Comparison of ENCODE assay signal across 22 mouse cellular contexts in genomic region chr6:38157925-38158324, GRCm38 (mm10). TPM values are rescaled to one million over a fixed set of nuclear protein-coding genes. Genes with fewer than 3 reads are reported as not detected.
DNase-seq lines count a peak whose midpoint lies in the region; ATAC-seq and TF ChIP-seq lines count a peak whose summit lies in the region.
"Had no signal": no experiment of that assay in that cellular context is flagged by ENCODE, and none has a peak within 500 bp of the region (broad histone marks: within the 10 kb centered on the region; RNA-seq: fewer than 3 reads in every experiment).

No protein-coding gene starts in this region.

- H3K27me3 ChIP-seq in kidney, postnatal 0 days (ENCODE audit: insufficient read depth, low read length), result no peaks in the 10 kb centered on the region
- no peaks in the 10 kb centered on the region for H3K27me3 ChIP-seq in embryonic facial prominence, embryonic 10.5 days (replicated peaks; ENCODE audit: low read depth, poor library complexity, severe bottlenecking)
- no peaks in the 10 kb centered on the region for H3K27me3 ChIP-seq in midbrain, embryonic 11.5 days (ENCODE audit: control insufficient read depth, insufficient read depth, low read length)
- H3K27me3 ChIP-seq in neural tube, embryonic 15.5 days (replicated peaks), result no peaks in the 10 kb centered on the region
- H3K27me3 ChIP-seq: lung, embryonic 15.5 days; Patski had no signal

- no peak overlapping the region for H3K4me2 ChIP-seq in kidney, postnatal 0 days (ENCODE audit: low read length)
- no peak overlapping the region for H3K4me2 ChIP-seq in midbrain, embryonic 11.5 days
- H3K4me2 ChIP-seq in neural tube, embryonic 15.5 days, result no peak overlapping the region
- H3K4me2 ChIP-seq: heart, embryonic 11.5 days; liver, embryonic 11.5 days; lung, embryonic 15.5 days had no signal

- H3K36me3 ChIP-seq in kidney, postnatal 0 days (ENCODE audit: insufficient read depth, low read length), result no peaks in the 10 kb centered on the region
- H3K36me3 ChIP-seq in embryonic facial prominence, embryonic 10.5 days (replicated peaks), result peaks cover 59% of the 10 kb centered on the region
- no peaks in the 10 kb centered on the region for H3K36me3 ChIP-seq in midbrain, embryonic 11.5 days (ENCODE audit: control insufficient read depth, insufficient read depth, low read length)
- peaks cover 18% of the 10 kb centered on the region for H3K36me3 ChIP-seq in neural tube, embryonic 15.5 days

- no peak for ATAC-seq in kidney, postnatal 0 days (replicated peaks; ENCODE audit: low FRiP score, low read depth)
- ATAC-seq in midbrain, embryonic 11.5 days (ENCODE audit: low FRiP score), result peak; percentile 60
- no peak for ATAC-seq in neural tube, embryonic 15.5 days (ENCODE audit: low FRiP score)
- ATAC-seq: Patski had no signal

- 82% methylated on average over 16 of the region's 16 CpGs for WGBS in kidney, postnatal 0 days
- WGBS in embryonic facial prominence, embryonic 10.5 days, result 80% methylated on average over 16 of the region's 16 CpGs
- 54% methylated on average over 16 of the region's 16 CpGs for WGBS in midbrain, embryonic 11.5 days
- WGBS in neural tube, embryonic 15.5 days, result 43% methylated on average over 16 of the region's 16 CpGs

- intact Hi-C loops in left cerebral cortex, adult 2 months (cut with DNase I), result loop anchor here (5.0 kb wide), 1 partner anchor 151 kb away; no protein-coding TSS in a partner anchor

- DNase-seq in kidney, postnatal 0 days (ENCODE audit: low spot score), result no peak
- no peak for DNase-seq in kidney, adult 18-20 months
- DNase-seq in embryonic facial prominence, embryonic 10.5 days (ENCODE audit: low spot score), result no peak
- DNase-seq in midbrain, embryonic 11.5 days (ENCODE audit: low spot score, missing footprints), result no peak
- no peak for DNase-seq in left cerebral cortex, adult 2 months (ENCODE audit: extremely low spot score in 1 of 2, low spot score in 2 of 2)
- no peak for DNase-seq in heart, adult 8-10 months (ENCODE audit: low spot score)
- DNase-seq: cerebellum, postnatal 25 days; gastrocnemius, postnatal 14 days; right cerebral cortex, adult 18-20 months; thymus, postnatal 4 days had no signal

- 0 out of 2 replicates have a peak overlapping the region, but pooled peaks have one; percentile 9 for H3K9ac ChIP-seq in kidney, postnatal 0 days (ENCODE audit: low read depth, low read length)
- H3K9ac ChIP-seq in midbrain, embryonic 11.5 days (ENCODE audit: low read length), result no peak overlapping the region
- no peak overlapping the region for H3K9ac ChIP-seq in neural tube, embryonic 15.5 days (replicated peaks)
- H3K9ac ChIP-seq: lung, embryonic 15.5 days had no signal

- H3K4me3 ChIP-seq in kidney, postnatal 0 days (replicated peaks; ENCODE audit: low read depth, low read length), result no peak overlapping the region
- H3K4me3 ChIP-seq in embryonic facial prominence, embryonic 10.5 days, result no peak overlapping the region
- H3K4me3 ChIP-seq in midbrain, embryonic 11.5 days (ENCODE audit: low read depth, low read length), result no peak overlapping the region
- H3K4me3 ChIP-seq in neural tube, embryonic 15.5 days (replicated peaks), result no peak overlapping the region
- H3K4me3 ChIP-seq in left cerebral cortex, adult 2 months, result no peak overlapping the region
- H3K4me3 ChIP-seq: limb, embryonic 10.5 days; lung, embryonic 15.5 days had no signal

- H3K4me1 ChIP-seq in kidney, postnatal 0 days (replicated peaks; ENCODE audit: insufficient read depth, low read length), result no peaks in the 10 kb centered on the region
- peaks cover 39% of the 10 kb centered on the region for H3K4me1 ChIP-seq in embryonic facial prominence, embryonic 10.5 days
- H3K4me1 ChIP-seq in midbrain, embryonic 11.5 days (ENCODE audit: control insufficient read depth, insufficient read depth, low read length), result peaks cover 10% of the 10 kb centered on the region
- peaks cover 22% of the 10 kb centered on the region for H3K4me1 ChIP-seq in neural tube, embryonic 15.5 days

- TF ChIP-seq CTCF in kidney, postnatal 0 days (IDR thresholded peaks at IDR 0.05; ENCODE audit: low read depth), result no peak
- no peak for TF ChIP-seq CTCF in left cerebral cortex, adult 2 months (IDR thresholded peaks at IDR 0.05)

- H3K27ac ChIP-seq in kidney, postnatal 0 days, result no peak overlapping the region
- 0 out of 2 replicates have a peak overlapping the region, but pooled peaks have one; percentile 10 for H3K27ac ChIP-seq in embryonic facial prominence, embryonic 10.5 days (replicated peaks)
- 0 out of 2 replicates have a peak overlapping the region, but pooled peaks have one; percentile 21 for H3K27ac ChIP-seq in midbrain, embryonic 11.5 days (ENCODE audit: low read depth, low read length)
- 0 out of 2 replicates have a peak overlapping the region, but pooled peaks have one; percentile 0 for H3K27ac ChIP-seq in neural tube, embryonic 15.5 days (replicated peaks)
- H3K27ac ChIP-seq in left cerebral cortex, adult 2 months, result no peak overlapping the region
- H3K27ac ChIP-seq: limb, embryonic 10.5 days; lung, embryonic 15.5 days; macrophage had no signal

- no peaks in the 10 kb centered on the region for H3K9me3 ChIP-seq in kidney, postnatal 0 days (replicated peaks; ENCODE audit: low read length)
- no peaks in the 10 kb centered on the region for H3K9me3 ChIP-seq in embryonic facial prominence, embryonic 10.5 days
- no peaks in the 10 kb centered on the region for H3K9me3 ChIP-seq in midbrain, embryonic 11.5 days (ENCODE audit: control insufficient read depth, low read length)
- no peaks in the 10 kb centered on the region for H3K9me3 ChIP-seq in neural tube, embryonic 15.5 days (replicated peaks)
- H3K9me3 ChIP-seq: limb, embryonic 10.5 days; lung, embryonic 15.5 days had no signal

RNA-seq across cellular contexts. Expression of gene Atp6v0a4, which starts 33.5 kb away (rescaled TPM):
- polyA plus RNA-seq in kidney, postnatal 0 days (2015; fragmentation: Nextera tagmentation; extraction: Ambion mirVana), result 37.9 and 45.2 TPM in 2 replicates
- polyA plus RNA-seq in embryonic facial prominence, embryonic 10.5 days (2016; fragmentation: Nextera tagmentation; extraction: Ambion mirVana), result 0.05 TPM in 2 replicates
- not detected in 2 replicates for polyA plus RNA-seq in midbrain, embryonic 11.5 days (2014; fragmentation: Nextera tagmentation; extraction: Ambion mirVana)
- 0.49 and 0.79 TPM in 2 replicates for polyA plus RNA-seq in neural tube, embryonic 15.5 days (2015; fragmentation: Nextera tagmentation; extraction: Ambion mirVana)
- 1 to 10 TPM; 2.0 to 2.3 TPM for total RNA-seq in left cerebral cortex, adult 2 months (2021)
- total RNA-seq in heart, adult 8-10 months (2022), result 1 to 10 TPM; 2.0 to 3.9 (median 2.2) TPM
- total RNA-seq: monocyte, adult 5-6 weeks had no signal
- polyA plus RNA-seq: limb, embryonic 10.5 days; macrophage; small intestine, adult 2 months had no signal

RNA-seq across cellular contexts. Expression of gene Tmem213, which starts 48.9 kb away (rescaled TPM):
- polyA plus RNA-seq in kidney, postnatal 0 days (2015; fragmentation: Nextera tagmentation; extraction: Ambion mirVana), result 198 and 199 TPM in 2 replicates
- 0.25 and 0.52 TPM in 2 replicates for polyA plus RNA-seq in embryonic facial prominence, embryonic 10.5 days (2016; fragmentation: Nextera tagmentation; extraction: Ambion mirVana)
- not detected in 2 replicates for polyA plus RNA-seq in midbrain, embryonic 11.5 days (2014; fragmentation: Nextera tagmentation; extraction: Ambion mirVana)
- polyA plus RNA-seq in neural tube, embryonic 15.5 days (2015; fragmentation: Nextera tagmentation; extraction: Ambion mirVana), result not detected in 2 replicates
- not detected for total RNA-seq in left cerebral cortex, adult 2 months (2021)
- not detected for total RNA-seq in heart, adult 8-10 months (2022)
- total RNA-seq: adrenal gland, adult 18-20 months; gastrocnemius, postnatal 14 days; heart, postnatal 25 days; monocyte, adult 5-6 weeks had no signal
- polyA plus RNA-seq: C2C12; heart, embryonic 11.5 days; limb, embryonic 10.5 days; liver, embryonic 11.5 days; macrophage; Patski; small intestine, adult 2 months had no signal

Comparison
In these comparisons a context has a peak if more than half of its experiments do, and no peak if none do; other contexts are left out.
1. H3K27ac ChIP-seq: peak in embryonic facial prominence, embryonic 10.5 days (single experiment), midbrain, embryonic 11.5 days (single experiment) and neural tube, embryonic 15.5 days (single experiment); none in kidney, postnatal 0 days (single experiment) and left cerebral cortex, adult 2 months (single experiment).
2. RNA of gene Atp6v0a4, which starts 33.5 kb away (polyA plus RNA-seq): 37.9 to 45.2 TPM in kidney, postnatal 0 days; 0.49 to 0.79 TPM in neural tube, embryonic 15.5 days, 0.05 TPM in embryonic facial prominence, embryonic 10.5 days and not detected in midbrain, embryonic 11.5 days; every median in the first group is over 10 times any median in the second.
3. RNA of gene Tmem213, which starts 48.9 kb away (polyA plus RNA-seq): 198 to 199 TPM in kidney, postnatal 0 days; 0.25 to 0.52 TPM in embryonic facial prominence, embryonic 10.5 days, not detected in neural tube, embryonic 15.5 days and not detected in midbrain, embryonic 11.5 days; every median in the first group is over 100 times any median in the second.